Mouse (Mus musculus): ENCODE measurements at regions not wholly inside any gene's neighbourhood (a gene's known extent, or its start where the extent isn't known, plus 50 kb on each side); places are given as distances from the start of the nearest gene placed in this dataset.

- no peak overlapping the region for H3K4me3 ChIP-seq
- no peak overlapping the region for H3K27ac ChIP-seq
- H3K9me3 ChIP-seq (replicated peaks) = no peaks in the 10 kb centered on the region
- no peak overlapping the region for H3K4me2 ChIP-seq (replicated peaks)
- ATAC-seq (ENCODE audit: low FRiP score) = no peak
- no peaks in the 10 kb centered on the region for H3K36me3 ChIP-seq
- H3K9ac ChIP-seq = no peak overlapping the region
- 81% methylated on average over 4 of the region's 4 CpGs for WGBS
- H3K4me1 ChIP-seq = no peaks in the 10 kb centered on the region
- no peaks in the 10 kb centered on the region for H3K27me3 ChIP-seq
These were observed 421.8 kb downstream of the Meis1 start for GRCm38 (mm10) chr11:18596996-18597395.

GRCm38 (mm10) chr11:18590487-18590886, 428.3 kb downstream of the Meis1 start:
- Histone ChIP-seq H3K4me3 (no peak overlapping the region), H3K36me3 (no peaks in the 10 kb centered on the region), H3K27me3 (no peaks in the 10 kb centered on the region), H3K9ac (no peak overlapping the region), H3K4me2 (replicated peaks) (no peak overlapping the region), H3K9me3 (replicated peaks) (no peaks in the 10 kb centered on the region), H3K27ac (no peak overlapping the region), H3K4me1 (no peaks in the 10 kb centered on the region)
- WGBS = 94% methylated on average over 1 of the region's 1 CpGs
- no peak for ATAC-seq (ENCODE audit: low FRiP score)

- Histone ChIP-seq H3K9me3 (replicated peaks) (no peaks in the 10 kb centered on the region), H3K27me3 (no peaks in the 10 kb centered on the region), H3K4me1 (no peaks in the 10 kb centered on the region), H3K4me2 (replicated peaks) (no peak overlapping the region), H3K36me3 (no peaks in the 10 kb centered on the region), H3K4me3 (no peak overlapping the region), H3K9ac (no peak overlapping the region), H3K27ac (no peak overlapping the region)
- ATAC-seq (ENCODE audit: low FRiP score) = no peak
- WGBS = 66% methylated on average over 3 of the region's 3 CpGs
These were observed 432.3 kb downstream of the Meis1 start for GRCm38 (mm10) chr11:18586468-18586867.

GRCm38 (mm10) chr11:18585031-18585430, 433.8 kb downstream of the Meis1 start:
- no peaks in the 10 kb centered on the region for H3K36me3 ChIP-seq
- 55% methylated on average over 8 of the region's 8 CpGs for WGBS

GRCm38 (mm10) chr11:18582781-18583161, 436.0 kb downstream of the Meis1 start:
- H3K4me1 ChIP-seq = no peaks in the 10 kb centered on the region
- WGBS = 97% methylated on average over 1 of the region's 1 CpGs

More at GRCm38 (mm10) chr11:18585031-18585430, 433.8 kb downstream of the Meis1 start:
- H3K27ac ChIP-seq = no peak overlapping the region; the same call in 1 of the 2 replicates
- H3K4me3 ChIP-seq = no peak overlapping the region
- H3K27me3 ChIP-seq = no peaks in the 10 kb centered on the region
- H3K4me2 ChIP-seq (replicated peaks) = no peak overlapping the region
- ATAC-seq (ENCODE audit: low FRiP score) = no peak
- no peaks in the 10 kb centered on the region for H3K4me1 ChIP-seq
- H3K9me3 ChIP-seq (replicated peaks) = no peaks in the 10 kb centered on the region
- no peak overlapping the region for H3K9ac ChIP-seq

GRCm38 (mm10) chr11:18581997-18582780, 436.6 kb downstream of the Meis1 start:
- Histone ChIP-seq H3K27ac (no peak overlapping the region), H3K4me2 (replicated peaks) (no peak overlapping the region), H3K4me3 (no peak overlapping the region), H3K4me1 (no peaks in the 10 kb centered on the region), H3K36me3 (no peaks in the 10 kb centered on the region), H3K9me3 (replicated peaks) (no peaks in the 10 kb centered on the region), H3K9ac (no peak overlapping the region), H3K27me3 (no peaks in the 10 kb centered on the region)
- no peak for ATAC-seq (ENCODE audit: low FRiP score)
- WGBS = 78% methylated on average over 2 of the region's 2 CpGs

More at GRCm38 (mm10) chr11:18582781-18583161, 436.0 kb downstream of the Meis1 start:
- ATAC-seq (ENCODE audit: low FRiP score) = no peak
- Histone ChIP-seq H3K36me3 (no peaks in the 10 kb centered on the region), H3K27ac (no peak overlapping the region), H3K27me3 (no peaks in the 10 kb centered on the region), H3K4me3 (no peak overlapping the region), H3K9me3 (replicated peaks) (no peaks in the 10 kb centered on the region), H3K9ac (no peak overlapping the region), H3K4me2 (replicated peaks) (no peak overlapping the region)

GRCm38 (mm10) chr11:18581078-18581800, 437.5 kb downstream of the Meis1 start:
- Histone ChIP-seq H3K9ac (no peak overlapping the region), H3K4me1 (no peaks in the 10 kb centered on the region), H3K27ac (no peak overlapping the region), H3K4me2 (replicated peaks) (no peak overlapping the region), H3K36me3 (no peaks in the 10 kb centered on the region), H3K4me3 (no peak overlapping the region), H3K9me3 (replicated peaks) (no peaks in the 10 kb centered on the region), H3K27me3 (no peaks in the 10 kb centered on the region)
- WGBS = 88% methylated on average over 8 of the region's 8 CpGs
- ATAC-seq (ENCODE audit: low FRiP score) = no peak

- Histone ChIP-seq H3K4me3 (no peak overlapping the region), H3K9me3 (replicated peaks) (no peaks in the 10 kb centered on the region), H3K4me1 (no peaks in the 10 kb centered on the region), H3K36me3 (no peaks in the 10 kb centered on the region), H3K9ac (no peak overlapping the region), H3K27ac (no peak overlapping the region), H3K27me3 (no peaks in the 10 kb centered on the region), H3K4me2 (replicated peaks) (no peak overlapping the region)
- no peak for ATAC-seq (ENCODE audit: low FRiP score)
- WGBS = 88% methylated on average over 4 of the region's 4 CpGs
These were observed 447.1 kb downstream of the Meis1 start for GRCm38 (mm10) chr11:18571557-18572209.

- WGBS = 94% methylated on average over 2 of the region's 2 CpGs
- H3K9me3 ChIP-seq (replicated peaks) = no peaks in the 10 kb centered on the region
- ATAC-seq (ENCODE audit: low FRiP score) = no peak
These were observed 455.8 kb downstream of the Meis1 start for GRCm38 (mm10) chr11:18563011-18563410.

GRCm38 (mm10) chr11:18558665-18559064, 460.1 kb downstream of the Meis1 start:
- Histone ChIP-seq H3K27me3 (no peaks in the 10 kb centered on the region), H3K27ac (no peak overlapping the region), H3K4me2 (replicated peaks) (no peak overlapping the region), H3K36me3 (no peaks in the 10 kb centered on the region), H3K9me3 (replicated peaks) (no peaks in the 10 kb centered on the region), H3K4me1 (no peaks in the 10 kb centered on the region), H3K4me3 (no peak overlapping the region), H3K9ac (no peak overlapping the region)
- WGBS = 33% methylated on average over 4 of the region's 4 CpGs
- no peak for ATAC-seq (ENCODE audit: low FRiP score)

More at GRCm38 (mm10) chr11:18563011-18563410, 455.8 kb downstream of the Meis1 start:
- no peak overlapping the region for H3K4me2 ChIP-seq (replicated peaks)
- no peak overlapping the region for H3K27ac ChIP-seq
- H3K9ac ChIP-seq = no peak overlapping the region
- no peaks in the 10 kb centered on the region for H3K36me3 ChIP-seq
- H3K4me3 ChIP-seq = no peak overlapping the region
- H3K4me1 ChIP-seq = no peaks in the 10 kb centered on the region
- no peaks in the 10 kb centered on the region for H3K27me3 ChIP-seq

- H3K4me2 ChIP-seq (replicated peaks) = no peak overlapping the region
- no peak overlapping the region for H3K27ac ChIP-seq
- WGBS = 73% methylated on average over 2 of the region's 2 CpGs
- no peaks in the 10 kb centered on the region for H3K9me3 ChIP-seq (replicated peaks)
- no peak overlapping the region for H3K9ac ChIP-seq
- H3K4me3 ChIP-seq = no peak overlapping the region
- no peaks in the 10 kb centered on the region for H3K27me3 ChIP-seq
- ATAC-seq (ENCODE audit: low FRiP score) = no peak
- H3K4me1 ChIP-seq = no peaks in the 10 kb centered on the region
- H3K36me3 ChIP-seq = no peaks in the 10 kb centered on the region
These were observed 483.3 kb downstream of the Meis1 start for GRCm38 (mm10) chr11:18535592-18535857.

- no peak overlapping the region for H3K9ac ChIP-seq
- H3K4me1 ChIP-seq = no peaks in the 10 kb centered on the region
- H3K27me3 ChIP-seq = no peaks in the 10 kb centered on the region
- ATAC-seq (ENCODE audit: low FRiP score) = no peak
- no peak overlapping the region for H3K27ac ChIP-seq
- H3K4me3 ChIP-seq = no peak overlapping the region
- no peak overlapping the region for H3K4me2 ChIP-seq (replicated peaks)
- no peaks in the 10 kb centered on the region for H3K9me3 ChIP-seq (replicated peaks)
- H3K36me3 ChIP-seq = no peaks in the 10 kb centered on the region
- 81% methylated on average over 7 of the region's 7 CpGs for WGBS
These were observed 483.8 kb downstream of the Meis1 start for GRCm38 (mm10) chr11:18534807-18535591.
